In the genomic region with DNA sequence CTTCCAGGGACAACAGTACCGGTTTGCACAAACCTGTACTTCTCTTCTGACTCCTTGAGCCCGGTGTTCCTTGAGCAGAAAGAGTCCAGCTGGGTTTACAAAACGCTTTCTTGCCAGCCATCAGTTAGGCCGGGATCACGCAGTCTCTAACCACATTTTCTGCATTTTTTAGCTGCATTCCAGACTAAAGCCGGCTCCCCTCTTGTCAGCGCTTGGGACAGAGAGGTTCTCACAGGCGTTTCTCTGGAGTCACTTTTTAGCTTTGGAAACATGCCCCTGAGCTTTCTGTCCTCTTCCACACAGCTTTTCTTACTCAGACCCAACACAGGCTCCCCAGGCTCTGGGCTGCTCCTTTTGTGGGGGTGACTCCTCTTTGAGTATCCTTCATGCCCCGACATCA, we compare ENCODE assay signal across 13 mouse cellular contexts. TPM values are rescaled to one million over a fixed set of nuclear protein-coding genes. Genes with fewer than 3 reads are reported as not detected.
DNase-seq lines count a peak whose midpoint lies in the region; ATAC-seq lines count a peak whose summit lies in the region.
"Had no signal": no experiment of that assay in that cellular context is flagged by ENCODE, and none has a peak within 500 bp of the region (broad histone marks: within the 10 kb centered on the region; RNA-seq: fewer than 3 reads in every experiment).

No protein-coding gene starts in this region.

- H3K27ac ChIP-seq in forebrain, embryonic 13.5 days = no peak overlapping the region
- no peak overlapping the region for H3K27ac ChIP-seq in forebrain, embryonic 11.5 days (ENCODE audit: low read depth, low read length)
- no peak overlapping the region for H3K27ac ChIP-seq in midbrain, embryonic 10.5 days (replicated peaks)
- no peak overlapping the region for H3K27ac ChIP-seq in midbrain, embryonic 16.5 days (ENCODE audit: low read length)
- H3K27ac ChIP-seq in hindbrain, embryonic 15.5 days (replicated peaks) = peak overlapping the region; percentile 72
- H3K27ac ChIP-seq in neural tube, embryonic 13.5 days (replicated peaks) = peak overlapping the region; percentile 93
- H3K27ac ChIP-seq: liver, embryonic 13.5 days; stomach, embryonic 15.5 days had no signal

- no peak for DNase-seq in forebrain, embryonic 11.5 days (ENCODE audit: low spot score)
- no peak for DNase-seq in midbrain, embryonic 10.5 days (ENCODE audit: low spot score)
- no peak for DNase-seq in urinary bladder, postnatal 14 days (ENCODE audit: low spot score)
- no peak for DNase-seq in lung, postnatal 36 days
- DNase-seq: cerebellum, adult 9-11 months; heart, postnatal 10 days; liver, embryonic 13.5 days; right cerebral cortex, adult 18-20 months had no signal

- peaks cover 57% of the 10 kb centered on the region for H3K4me1 ChIP-seq in forebrain, embryonic 13.5 days
- H3K4me1 ChIP-seq in forebrain, embryonic 11.5 days (replicated peaks; ENCODE audit: control insufficient read depth, insufficient read depth, low read length) = peaks cover 26% of the 10 kb centered on the region
- peaks cover 89% of the 10 kb centered on the region for H3K4me1 ChIP-seq in midbrain, embryonic 10.5 days
- H3K4me1 ChIP-seq in midbrain, embryonic 16.5 days (ENCODE audit: control insufficient read depth, insufficient read depth, low read length) = peaks cover 28% of the 10 kb centered on the region
- peaks cover 76% of the 10 kb centered on the region for H3K4me1 ChIP-seq in hindbrain, embryonic 15.5 days (replicated peaks)
- H3K4me1 ChIP-seq in neural tube, embryonic 13.5 days (replicated peaks) = peaks cover 89% of the 10 kb centered on the region

- ATAC-seq in forebrain, embryonic 13.5 days = no peak
- ATAC-seq in forebrain, embryonic 11.5 days (replicated peaks; ENCODE audit: low FRiP score) = no peak
- no peak for ATAC-seq in midbrain, embryonic 16.5 days
- ATAC-seq in hindbrain, embryonic 15.5 days (ENCODE audit: low FRiP score, low read depth) = no peak
- no peak for ATAC-seq in neural tube, embryonic 13.5 days (ENCODE audit: low read depth)

- peaks cover 100% of the 10 kb centered on the region for H3K27me3 ChIP-seq in forebrain, embryonic 13.5 days
- H3K27me3 ChIP-seq in forebrain, embryonic 11.5 days (ENCODE audit: control insufficient read depth, insufficient read depth, low read length) = peaks cover 100% of the 10 kb centered on the region
- peaks cover 100% of the 10 kb centered on the region for H3K27me3 ChIP-seq in midbrain, embryonic 10.5 days (ENCODE audit: low read depth, poor library complexity, severe bottlenecking)
- peaks cover 77% of the 10 kb centered on the region for H3K27me3 ChIP-seq in midbrain, embryonic 16.5 days (ENCODE audit: control insufficient read depth, insufficient read depth, low read depth, low read length)
- peaks cover 81% of the 10 kb centered on the region for H3K27me3 ChIP-seq in hindbrain, embryonic 15.5 days
- peaks cover 99% of the 10 kb centered on the region for H3K27me3 ChIP-seq in neural tube, embryonic 13.5 days

- H3K9me3 ChIP-seq in forebrain, embryonic 13.5 days (replicated peaks) = no peaks in the 10 kb centered on the region
- H3K9me3 ChIP-seq in forebrain, embryonic 11.5 days (ENCODE audit: control insufficient read depth, low read length) = no peaks in the 10 kb centered on the region
- no peaks in the 10 kb centered on the region for H3K9me3 ChIP-seq in midbrain, embryonic 10.5 days (replicated peaks)
- no peaks in the 10 kb centered on the region for H3K9me3 ChIP-seq in midbrain, embryonic 16.5 days (replicated peaks; ENCODE audit: control insufficient read depth, low read length, poor library complexity, severe bottlenecking)
- H3K9me3 ChIP-seq in hindbrain, embryonic 15.5 days = no peaks in the 10 kb centered on the region
- no peaks in the 10 kb centered on the region for H3K9me3 ChIP-seq in neural tube, embryonic 13.5 days
- H3K9me3 ChIP-seq: liver, embryonic 13.5 days; stomach, embryonic 15.5 days had no signal

- H3K4me3 ChIP-seq in forebrain, embryonic 13.5 days = peak overlapping the region; percentile 21; the same call in 1 of the 2 replicates
- no peak overlapping the region for H3K4me3 ChIP-seq in forebrain, embryonic 11.5 days (ENCODE audit: low read depth, low read length)
- H3K4me3 ChIP-seq in midbrain, embryonic 10.5 days = peak overlapping the region; percentile 32; the same call in 1 of the 2 replicates
- no peak overlapping the region for H3K4me3 ChIP-seq in midbrain, embryonic 16.5 days (ENCODE audit: low read depth, low read length)
- H3K4me3 ChIP-seq in hindbrain, embryonic 15.5 days = peak overlapping the region; percentile 44
- H3K4me3 ChIP-seq in neural tube, embryonic 13.5 days = peak overlapping the region; percentile 51

- WGBS in forebrain, embryonic 13.5 days = under 1% methylated on average over 9 of the region's 9 CpGs
- WGBS in forebrain, embryonic 11.5 days = 1% methylated on average over 9 of the region's 9 CpGs
- under 1% methylated on average over 9 of the region's 9 CpGs for WGBS in midbrain, embryonic 10.5 days
- 0% methylated on average over 9 of the region's 9 CpGs for WGBS in midbrain, embryonic 16.5 days
- under 1% methylated on average over 9 of the region's 9 CpGs for WGBS in hindbrain, embryonic 15.5 days
- 0% methylated on average over 9 of the region's 9 CpGs for WGBS in neural tube, embryonic 13.5 days

- H3K36me3 ChIP-seq in forebrain, embryonic 13.5 days (ENCODE audit: poor library complexity, severe bottlenecking) = no peaks in the 10 kb centered on the region
- no peaks in the 10 kb centered on the region for H3K36me3 ChIP-seq in forebrain, embryonic 11.5 days (ENCODE audit: control insufficient read depth, insufficient read depth, low read length)
- no peaks in the 10 kb centered on the region for H3K36me3 ChIP-seq in midbrain, embryonic 10.5 days
- H3K36me3 ChIP-seq in midbrain, embryonic 16.5 days (ENCODE audit: control insufficient read depth, insufficient read depth, low read length) = no peaks in the 10 kb centered on the region
- no peaks in the 10 kb centered on the region for H3K36me3 ChIP-seq in hindbrain, embryonic 15.5 days
- no peaks in the 10 kb centered on the region for H3K36me3 ChIP-seq in neural tube, embryonic 13.5 days
- H3K36me3 ChIP-seq: liver, embryonic 13.5 days; stomach, embryonic 15.5 days had no signal

- no peak overlapping the region for H3K4me2 ChIP-seq in forebrain, embryonic 13.5 days
- no peak overlapping the region for H3K4me2 ChIP-seq in forebrain, embryonic 11.5 days (ENCODE audit: low read depth, low read length, severe bottlenecking)
- no peak overlapping the region for H3K4me2 ChIP-seq in midbrain, embryonic 16.5 days (ENCODE audit: low read length)
- H3K4me2 ChIP-seq in hindbrain, embryonic 15.5 days = peak overlapping the region; percentile 66
- H3K4me2 ChIP-seq in neural tube, embryonic 13.5 days = peak overlapping the region; percentile 61

- no peak overlapping the region for H3K9ac ChIP-seq in forebrain, embryonic 13.5 days
- H3K9ac ChIP-seq in forebrain, embryonic 11.5 days (ENCODE audit: low read length) = no peak overlapping the region
- no peak overlapping the region for H3K9ac ChIP-seq in midbrain, embryonic 16.5 days (ENCODE audit: low read depth, low read length)
- peak overlapping the region; percentile 25 for H3K9ac ChIP-seq in hindbrain, embryonic 15.5 days
- peak overlapping the region; percentile 74 for H3K9ac ChIP-seq in neural tube, embryonic 13.5 days
- H3K9ac ChIP-seq: liver, embryonic 13.5 days; stomach, embryonic 15.5 days had no signal

RNA-seq across cellular contexts. Expression of a gene that starts 1.5 kb away (rescaled TPM):
- polyA plus RNA-seq in forebrain, embryonic 13.5 days (2015; fragmentation: Nextera tagmentation; extraction: Ambion mirVana) = 0.28 and 0.55 TPM in 2 replicates
- polyA plus RNA-seq in forebrain, embryonic 11.5 days (2014; fragmentation: Nextera tagmentation; extraction: Ambion mirVana) = 0.33 and 0.43 TPM in 2 replicates
- polyA plus RNA-seq in midbrain, embryonic 10.5 days (2016; fragmentation: Nextera tagmentation; extraction: Ambion mirVana) = 0.12 TPM in 1 of 2 replicates, not detected in the other
- polyA plus RNA-seq in midbrain, embryonic 16.5 days (2015; fragmentation: Nextera tagmentation; extraction: Ambion mirVana) = 0.54 and 0.75 TPM in 2 replicates
- polyA plus RNA-seq in hindbrain, embryonic 15.5 days (2015; fragmentation: Nextera tagmentation; extraction: Ambion mirVana) = 15.0 and 20.5 TPM in 2 replicates
- 25.4 and 27.9 TPM in 2 replicates for polyA plus RNA-seq in neural tube, embryonic 13.5 days (2015; fragmentation: Nextera tagmentation; extraction: Ambion mirVana)
- polyA plus RNA-seq: liver, embryonic 13.5 days; stomach, embryonic 15.5 days had no signal

Comparison
In these comparisons a context has a peak if more than half of its experiments do, and no peak if none do; other contexts are left out.
1. H3K4me3 ChIP-seq: peak in forebrain, embryonic 13.5 days (single experiment), midbrain, embryonic 10.5 days (single experiment), hindbrain, embryonic 15.5 days (single experiment) and neural tube, embryonic 13.5 days (single experiment); none in forebrain, embryonic 11.5 days (single experiment) and midbrain, embryonic 16.5 days (single experiment).
2. H3K27ac ChIP-seq: peak in hindbrain, embryonic 15.5 days (single experiment) and neural tube, embryonic 13.5 days (single experiment); none in forebrain, embryonic 13.5 days (single experiment), forebrain, embryonic 11.5 days (single experiment), midbrain, embryonic 10.5 days (single experiment) and midbrain, embryonic 16.5 days (single experiment).
3. H3K4me2 ChIP-seq: peak in hindbrain, embryonic 15.5 days (single experiment) and neural tube, embryonic 13.5 days (single experiment); none in forebrain, embryonic 13.5 days (single experiment), forebrain, embryonic 11.5 days (single experiment) and midbrain, embryonic 16.5 days (single experiment).
4. H3K9ac ChIP-seq: peak in hindbrain, embryonic 15.5 days (single experiment) and neural tube, embryonic 13.5 days (single experiment); none in forebrain, embryonic 13.5 days (single experiment), forebrain, embryonic 11.5 days (single experiment) and midbrain, embryonic 16.5 days (single experiment).